Mouse (Mus musculus): ENCODE data around the gene Chic2.

- TF ChIP-seq CTCF (IDR thresholded peaks at IDR 0.05; ENCODE audit: borderline replicate concordance, insufficient read depth, low read depth, low read length) (no peak), POLR2A (IDR thresholded peaks at IDR 0.05; ENCODE audit: borderline replicate concordance, insufficient read depth, low read length) (no peak)
Observed at GRCm38 (mm10) chr5:74969341-74969740, 75.2 kb downstream of the Chic2 start.
